Mouse (Mus musculus) CD8-positive naive resting alpha-beta T cell, adult 2 months (primary cell): ENCODE data around the gene Vti1a.

Experiments used
- DNase-seq, 2 experiments: peaks; one replicate each; pipeline ENCODE4 v3.0.0; 2022; ENCODE audit warnings: low read depth in 2 of 2, low spot score in 2 of 2

Gene Vti1a

DNA sequence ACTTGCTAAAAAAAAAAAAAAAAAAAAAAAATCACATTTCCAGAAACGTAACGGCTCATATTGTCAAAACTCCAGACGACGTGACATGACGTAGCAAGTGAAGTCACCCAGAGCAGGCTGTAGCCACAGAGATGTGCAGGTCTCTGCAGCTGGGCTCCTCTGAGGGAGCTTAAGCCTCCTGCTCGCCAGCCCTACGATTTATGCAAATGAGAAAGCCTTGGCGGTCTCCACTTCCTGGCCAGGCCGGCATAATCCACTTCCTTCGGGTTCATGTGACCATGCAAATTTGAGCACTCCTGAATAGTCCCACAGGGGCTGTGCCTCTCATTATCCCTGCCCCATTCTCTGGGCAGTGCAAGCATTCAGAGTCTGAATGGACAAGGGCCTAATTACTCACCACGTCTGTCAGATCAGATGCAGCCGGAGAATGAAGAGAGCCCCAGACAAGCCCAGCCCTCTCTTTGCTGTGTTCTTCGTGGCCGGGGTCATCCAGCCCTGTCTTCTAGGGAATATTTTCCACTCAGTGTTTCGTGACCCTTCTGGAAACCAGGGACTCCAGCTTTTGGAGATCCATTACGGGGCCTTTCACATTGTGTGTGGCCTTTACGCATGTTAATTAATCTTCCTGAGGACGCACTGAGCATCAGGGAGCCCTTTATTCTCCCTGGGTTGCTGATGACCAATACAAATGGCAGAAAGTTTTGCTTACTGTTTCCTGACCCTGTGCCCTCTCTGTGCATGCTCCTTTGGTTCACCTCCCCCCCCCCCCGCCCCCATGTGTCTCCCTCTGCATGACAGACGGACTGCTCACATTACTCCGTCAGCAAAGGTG, 240.3 kb downstream of the Vti1a start:
- no peak for DNase-seq

DNA sequence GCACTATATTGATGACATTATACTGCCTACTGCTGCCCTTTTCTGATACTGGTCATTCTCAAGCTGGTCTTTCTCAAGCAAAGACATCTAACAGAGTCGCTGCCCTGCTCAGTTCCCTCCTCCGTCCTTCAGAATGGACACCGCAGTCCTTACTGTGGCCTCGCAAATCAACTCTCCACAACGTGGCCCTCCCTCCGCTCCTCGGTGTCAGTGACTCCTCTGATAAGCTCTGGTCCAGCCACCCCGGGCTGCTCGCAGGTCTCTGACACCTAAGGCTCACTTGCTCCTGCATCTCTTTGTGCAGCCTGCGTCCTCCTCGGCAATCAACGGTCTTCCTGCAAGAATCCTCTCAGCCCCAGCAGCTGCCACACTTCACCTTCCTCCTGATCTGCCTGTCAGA, 243.2 kb downstream of the Vti1a start:
- no peak for DNase-seq

DNA sequence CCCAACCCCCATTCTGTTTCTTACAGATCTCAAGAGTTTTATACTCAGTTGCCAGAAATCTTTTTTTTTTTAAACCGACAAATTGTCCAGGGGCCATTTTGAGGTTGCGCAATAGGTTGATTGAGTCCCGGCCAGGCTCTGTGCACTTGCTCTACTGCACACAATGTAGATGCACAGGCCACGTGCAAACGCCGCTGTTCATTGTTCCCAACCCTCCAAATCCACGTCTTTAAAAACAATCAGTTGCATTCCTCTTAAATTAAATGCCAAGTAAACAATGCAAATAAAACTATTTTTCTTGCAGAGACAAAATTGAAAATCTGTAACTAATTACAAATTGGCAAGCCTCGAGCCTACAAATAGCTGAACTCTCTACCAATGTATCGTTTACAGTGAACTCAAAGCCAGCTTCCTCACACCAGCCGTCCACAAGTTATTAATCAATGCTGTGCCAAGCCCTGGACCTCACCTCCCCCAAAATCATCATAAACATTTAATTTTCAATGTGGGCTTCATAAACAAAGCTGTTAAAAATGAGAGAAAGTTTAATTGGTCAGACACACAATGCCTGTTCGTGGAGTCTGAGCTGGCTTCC, 244.1 kb downstream of the Vti1a start:
- no peak for DNase-seq

DNA sequence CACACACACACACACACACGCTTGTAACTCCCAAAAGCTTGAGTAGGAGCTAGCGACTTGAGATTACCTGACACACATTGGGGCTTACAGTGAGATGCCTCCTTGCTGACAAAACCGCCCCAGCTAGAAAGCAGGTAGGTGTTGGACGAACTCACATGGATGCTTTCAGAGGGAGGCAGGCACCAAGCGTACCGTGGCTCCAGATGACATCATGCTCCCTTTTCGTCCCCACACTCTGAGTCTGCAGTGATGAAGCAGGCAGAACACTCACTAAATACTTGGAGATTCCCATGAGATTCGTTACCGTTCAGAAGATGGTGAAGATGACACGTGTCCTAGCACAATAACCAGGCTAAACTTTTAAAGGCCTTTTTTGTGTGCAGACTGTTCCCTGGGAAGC, 245.4 kb downstream of the Vti1a start:
- no peak for DNase-seq

DNA sequence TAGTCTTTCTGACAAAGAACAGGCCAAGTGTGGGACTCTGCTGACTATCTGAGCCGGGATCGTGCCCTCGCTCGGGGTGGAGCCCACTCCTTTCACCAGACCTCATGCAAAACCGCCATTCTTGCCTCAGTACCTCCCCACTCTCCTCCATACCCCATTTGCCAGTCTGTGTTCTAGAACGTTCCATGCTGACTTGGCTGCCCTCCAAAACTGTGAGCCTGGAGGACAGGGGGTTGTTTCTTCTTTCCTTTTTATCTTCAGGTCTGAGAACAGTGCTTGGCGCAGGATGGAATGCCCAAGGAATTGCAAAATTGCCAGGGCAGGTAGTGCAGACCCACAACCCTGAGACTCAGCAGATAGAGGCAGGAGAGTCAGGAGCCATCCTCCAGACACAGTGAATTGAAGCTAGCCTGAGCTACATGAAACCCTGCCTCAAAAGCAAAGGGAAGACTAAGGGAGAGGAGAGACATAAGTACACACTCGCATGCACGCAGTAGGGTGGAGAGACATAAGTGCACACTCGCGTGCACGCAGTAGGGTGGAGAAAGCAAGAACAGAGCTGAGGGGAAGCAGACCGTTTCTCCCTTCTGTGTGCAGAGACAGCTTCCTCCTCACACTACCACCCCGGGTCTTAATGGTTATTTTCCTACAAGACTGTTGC, 246.5 kb downstream of the Vti1a start:
- no peak for DNase-seq

DNA sequence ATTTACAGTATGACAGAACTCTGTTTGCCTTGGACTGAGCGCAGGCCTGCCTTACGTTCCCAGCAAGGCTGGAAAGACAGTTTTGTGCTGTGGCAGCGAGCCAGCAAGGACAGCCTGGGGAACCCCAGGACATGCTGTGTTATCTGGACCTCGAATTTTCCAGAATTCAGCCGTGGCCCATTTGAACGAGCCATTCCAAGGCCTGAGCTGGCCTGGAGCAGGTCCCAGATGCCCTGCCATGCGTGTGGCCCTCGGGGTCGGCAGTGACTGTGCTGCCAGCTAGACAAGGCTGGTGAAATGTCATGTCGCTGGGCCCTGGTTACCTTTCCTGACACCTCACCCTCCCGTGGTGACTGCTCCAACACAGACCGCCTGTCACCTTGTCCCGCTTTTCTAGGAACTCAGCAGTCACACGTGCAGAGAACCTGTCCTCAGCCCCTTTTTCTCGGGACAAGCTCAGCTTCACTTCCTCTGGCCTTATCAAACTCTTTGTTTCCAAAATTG, 247.1 kb downstream of the Vti1a start:
- no peak for DNase-seq

DNA sequence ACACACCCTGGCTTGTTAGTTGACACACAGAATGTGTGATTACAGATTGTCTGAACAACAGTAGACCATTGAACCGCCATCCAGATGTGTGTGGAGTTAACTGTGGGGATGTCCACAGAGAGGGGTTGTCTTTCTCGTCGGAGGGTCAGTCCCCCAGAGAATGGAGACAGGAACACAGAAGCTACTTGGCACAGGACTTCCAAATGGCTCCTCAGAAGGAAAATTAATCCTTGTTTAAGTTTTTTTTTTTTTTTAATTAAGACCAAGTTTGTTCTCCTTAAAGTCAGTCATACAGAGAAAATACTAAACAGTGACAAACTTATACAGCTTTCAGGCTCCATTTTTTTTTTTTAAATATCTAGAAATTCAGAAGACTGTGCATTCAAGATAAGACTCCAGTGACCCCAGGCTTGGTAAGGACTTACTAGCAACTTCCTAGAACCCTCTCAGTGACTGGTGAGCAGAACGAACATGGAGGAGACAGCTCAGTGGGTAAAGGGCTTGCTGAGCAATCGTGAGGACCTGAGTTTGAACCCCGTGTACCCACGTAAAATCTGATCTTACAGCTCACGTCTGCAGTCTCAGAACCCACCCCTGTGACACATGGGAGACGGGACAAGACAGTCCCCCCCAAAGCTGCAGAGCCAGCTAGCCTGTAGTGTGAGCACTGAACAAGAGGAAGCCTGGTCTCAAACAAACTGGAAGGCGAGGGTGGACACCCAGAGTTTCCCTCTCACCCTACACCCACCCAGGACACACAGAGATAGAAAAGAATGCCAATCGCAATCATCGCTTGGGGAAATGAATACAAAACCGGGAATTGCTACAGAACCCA, 248.2 kb downstream of the Vti1a start:
- DNase-seq = no peak

DNA sequence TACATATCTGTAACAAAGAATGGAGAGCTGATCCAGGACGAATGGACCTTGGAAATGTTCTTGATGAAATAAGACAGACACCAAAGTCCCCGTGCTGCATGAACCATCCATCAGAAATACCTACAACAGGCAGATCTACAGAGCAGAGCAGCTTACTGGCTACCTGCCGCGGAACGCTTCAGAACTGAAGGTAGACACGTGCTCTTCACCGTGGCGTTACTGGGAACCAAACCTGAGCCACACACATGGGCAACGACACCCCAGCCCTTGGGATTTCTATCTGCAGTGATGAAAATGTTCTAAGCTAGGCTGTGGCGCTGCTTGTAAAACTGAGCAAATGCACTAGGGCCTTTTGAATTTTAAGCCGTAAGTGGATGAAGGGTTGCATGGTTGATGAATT, 249.0 kb downstream of the Vti1a start:
- DNase-seq = no peak

DNA sequence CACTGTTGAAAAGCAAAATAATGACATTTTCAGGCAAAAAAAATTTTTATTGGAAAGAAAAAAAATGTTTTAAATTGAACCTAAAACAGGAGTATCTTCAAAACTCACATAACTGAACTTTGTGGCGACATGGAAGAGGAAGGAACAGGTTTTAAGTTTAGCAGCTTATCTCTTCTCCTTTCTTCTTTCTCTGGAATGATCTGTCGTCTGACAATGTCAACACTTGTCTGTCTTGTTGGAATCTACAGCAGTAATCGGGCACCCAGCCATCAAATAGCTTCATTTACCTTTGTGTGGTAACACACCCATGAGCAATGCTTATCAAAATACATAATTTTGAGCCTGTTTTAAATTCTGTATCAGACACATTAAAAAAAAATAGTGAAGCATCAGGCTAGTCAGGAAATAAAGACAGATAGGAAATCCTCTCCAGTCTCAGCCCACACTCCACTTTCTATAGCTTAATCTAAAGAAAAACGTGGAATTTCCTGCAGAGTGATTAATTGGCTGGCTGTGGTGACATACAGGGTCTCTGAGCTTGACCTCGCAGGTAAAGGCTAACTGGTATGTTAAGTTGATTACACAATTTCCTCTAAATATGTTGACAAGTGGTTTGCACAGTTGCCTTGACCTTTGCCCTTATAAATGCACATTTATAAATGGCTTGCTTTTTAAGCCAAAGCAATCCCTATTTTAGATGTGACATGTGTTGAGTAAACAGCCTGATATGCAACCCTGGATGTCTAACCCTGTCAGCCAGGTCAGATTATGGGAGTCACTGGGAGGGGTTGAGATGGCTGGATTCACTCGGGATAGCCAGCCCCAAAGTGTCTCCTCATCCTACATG, 249.7 kb downstream of the Vti1a start:
- no peak for DNase-seq

DNA sequence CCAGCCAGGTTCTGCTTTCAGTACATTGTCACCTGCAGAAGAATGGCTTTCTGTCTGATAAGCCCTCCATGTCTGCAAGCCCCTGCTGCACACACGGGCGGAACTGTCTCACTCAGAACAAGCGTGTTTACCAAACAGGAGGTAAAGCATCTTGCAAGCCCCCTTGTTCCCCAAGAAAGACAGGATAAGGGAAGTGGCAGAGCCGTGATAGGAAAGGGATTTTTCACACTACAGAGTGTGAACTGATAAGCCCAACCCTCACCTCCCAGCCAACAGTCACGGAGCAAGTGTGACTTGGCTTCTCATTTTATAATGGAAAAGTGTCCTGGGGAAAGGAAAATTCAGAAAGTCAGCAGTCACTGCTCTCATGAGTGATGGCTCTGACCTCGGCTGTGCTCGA, 253.0 kb downstream of the Vti1a start:
- DNase-seq = no peak

DNA sequence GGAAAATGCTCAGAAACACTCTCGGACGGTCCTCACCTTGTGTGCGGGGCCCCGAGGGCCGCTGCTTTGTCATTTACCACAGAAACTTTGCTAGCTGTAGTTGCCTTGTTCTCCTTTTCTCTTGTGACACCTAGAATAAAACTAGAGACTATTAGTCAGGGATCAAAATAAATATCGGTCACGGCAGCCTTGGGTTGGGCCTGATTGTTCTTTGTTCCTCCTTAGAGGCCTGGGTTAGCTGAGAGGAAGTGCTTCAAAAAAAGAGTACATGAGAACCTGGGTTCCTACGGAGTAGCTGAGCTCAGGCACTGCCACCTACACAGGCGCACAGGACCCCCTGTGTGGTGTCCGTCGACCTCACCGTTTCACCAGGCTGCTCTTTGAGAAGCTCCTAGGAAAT, 253.8 kb downstream of the Vti1a start:
- DNase-seq = no peak

DNA sequence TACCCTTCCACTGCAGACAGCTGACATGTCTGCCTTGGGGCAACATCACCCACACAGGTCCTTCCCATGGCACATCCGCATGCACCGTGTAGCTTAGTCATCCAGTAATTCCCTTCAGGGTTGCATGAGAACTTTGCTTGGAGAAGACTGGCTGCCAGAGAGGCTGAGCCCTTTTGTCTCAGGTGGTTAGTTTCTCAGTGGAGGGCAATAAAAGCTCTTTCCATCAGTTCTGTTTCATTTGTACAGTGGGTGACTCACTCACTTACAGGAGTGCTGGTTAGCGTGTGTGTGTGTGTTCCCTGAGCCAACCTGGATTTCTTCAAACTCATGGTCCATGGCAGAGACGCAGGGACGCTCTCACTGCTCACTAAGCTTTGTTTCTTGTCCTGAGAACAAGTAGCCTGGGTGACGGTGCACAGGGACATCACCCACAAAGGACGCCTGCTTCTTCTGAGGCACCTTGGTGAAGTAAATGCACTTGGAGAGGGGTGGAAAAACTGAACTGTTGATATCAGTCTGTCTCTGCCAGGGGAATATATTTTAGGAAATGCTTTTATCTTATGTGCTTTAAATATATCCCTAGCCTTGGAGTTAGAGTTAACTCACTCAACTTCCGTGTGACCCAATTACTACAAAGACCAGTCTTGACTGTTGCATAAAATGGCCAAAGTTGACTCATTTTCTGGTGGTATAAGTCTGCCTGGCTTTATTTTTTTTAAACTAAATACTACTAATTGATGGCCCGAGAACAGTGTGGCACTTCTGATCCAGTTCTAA, 254.6 kb downstream of the Vti1a start:
- no peak for DNase-seq

DNA sequence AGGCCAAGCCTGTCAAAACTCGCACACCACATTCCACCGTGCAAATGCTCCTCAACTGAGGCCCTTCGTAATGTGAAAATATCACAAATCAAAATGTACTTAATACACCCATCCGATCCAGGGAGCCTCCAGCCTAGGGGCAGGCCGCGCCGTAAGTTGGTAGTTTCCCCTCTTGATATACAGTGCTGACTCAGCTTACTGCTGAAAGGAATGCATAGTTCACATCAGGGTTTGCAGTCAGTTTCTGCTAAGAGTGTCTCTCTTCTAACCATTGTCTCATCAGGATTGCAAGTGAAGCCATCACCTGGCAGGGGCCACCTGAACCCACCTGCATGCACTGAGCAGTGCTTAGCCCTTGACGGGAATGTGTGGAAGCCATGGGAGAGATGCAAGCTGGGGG, 255.4 kb downstream of the Vti1a start:
- DNase-seq = no peak

DNA sequence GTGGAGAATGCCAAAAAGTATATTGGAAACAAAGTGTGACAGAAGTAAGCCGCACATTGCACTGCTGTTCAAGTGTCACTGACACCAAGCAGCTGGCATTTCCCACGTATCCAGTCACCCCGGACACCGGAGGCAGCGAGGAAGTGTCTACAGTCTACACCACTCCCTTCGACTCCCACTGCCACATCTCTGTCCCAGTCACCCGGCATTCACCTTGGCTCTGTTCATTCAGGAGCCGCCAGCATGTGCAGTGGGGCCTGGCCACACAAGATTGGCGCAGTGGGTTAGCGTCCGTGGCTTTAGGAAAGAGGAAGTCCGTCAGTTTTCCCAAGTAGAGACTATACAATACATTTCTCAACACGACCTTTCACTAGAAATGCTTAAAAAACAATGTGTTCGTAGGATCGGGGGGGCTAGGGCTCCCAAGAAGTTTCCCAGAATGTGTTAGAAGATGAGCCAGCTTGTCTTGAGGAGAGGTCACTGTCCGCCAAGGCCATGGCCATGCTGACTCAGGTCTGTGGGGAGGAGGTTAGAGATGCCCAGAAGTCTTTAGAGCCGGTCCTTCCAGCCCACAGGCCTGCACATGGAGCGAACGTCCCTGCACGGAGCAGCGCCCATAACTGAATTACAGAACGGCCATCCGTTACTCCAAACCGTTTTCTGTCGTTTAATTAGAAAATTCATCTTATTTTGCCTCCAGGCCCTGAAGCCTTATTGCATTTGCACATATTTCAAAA, 261.4 kb downstream of the Vti1a start:
- no peak for DNase-seq

DNA sequence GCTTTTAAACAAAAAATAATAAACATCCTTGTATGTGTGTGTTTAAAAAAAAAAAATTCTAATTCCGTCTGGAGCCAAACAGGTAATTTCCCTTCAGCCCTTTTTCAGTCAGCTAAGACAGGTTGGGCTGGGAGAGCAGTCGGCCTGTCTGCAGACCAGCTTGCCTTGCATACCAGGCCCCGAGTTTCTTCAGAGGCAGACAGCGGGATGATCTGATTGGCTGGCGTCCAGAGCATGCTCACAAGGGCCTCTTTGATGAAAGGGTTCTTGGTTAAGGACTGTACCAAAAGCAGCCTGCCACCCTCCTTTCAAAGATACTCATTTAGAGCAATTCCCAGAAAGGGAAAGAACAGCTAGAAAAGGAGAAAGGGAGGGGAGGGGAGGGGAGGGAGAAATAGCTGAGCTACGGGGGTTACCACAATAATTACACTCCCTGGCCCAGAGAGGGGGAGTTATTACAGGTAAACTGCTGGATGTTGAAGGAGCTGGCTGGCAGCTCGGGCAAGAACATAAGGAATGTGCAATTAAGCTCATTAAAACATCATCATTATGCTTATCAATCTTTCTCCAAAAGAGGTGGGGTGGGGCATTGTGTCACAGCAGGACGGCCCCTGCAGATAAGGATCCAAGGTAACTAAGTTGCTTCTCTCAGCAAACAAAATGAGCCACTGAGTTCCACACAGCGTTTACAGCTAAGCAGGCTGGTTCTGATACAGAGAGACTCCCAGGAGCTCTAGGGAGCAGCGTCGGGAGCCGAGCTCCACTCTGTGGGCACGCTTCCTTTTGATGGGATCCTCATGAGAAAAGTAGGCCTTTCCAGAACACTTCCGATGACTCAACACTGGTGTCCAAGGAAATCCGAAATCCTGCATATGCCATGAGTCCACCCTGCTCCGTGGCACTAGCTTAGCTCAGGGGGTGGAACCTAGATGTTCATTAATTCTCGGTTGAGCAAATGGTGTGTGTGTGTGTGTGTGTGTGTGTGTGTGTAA, 262.3 kb downstream of the Vti1a start:
- DNase-seq = no peak

DNA sequence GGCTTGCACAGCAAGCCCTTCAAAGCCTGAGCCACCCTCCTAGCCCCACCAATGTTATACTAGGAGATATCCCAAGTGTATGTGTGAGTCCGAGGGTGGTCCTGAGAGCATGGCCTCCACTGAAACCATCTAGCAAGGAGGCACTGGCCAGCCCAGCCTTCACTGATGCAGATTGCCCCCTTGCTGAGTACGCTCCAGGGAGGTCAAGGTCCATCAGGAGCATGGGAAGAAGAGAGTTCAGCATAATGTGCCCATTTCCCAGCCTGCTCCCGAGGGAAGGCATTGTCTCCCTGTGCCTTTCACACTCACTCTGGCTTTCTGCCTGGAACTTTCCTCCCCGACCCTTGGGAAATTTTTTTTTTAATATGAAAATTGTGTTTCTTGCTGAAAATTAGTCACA, 263.2 kb downstream of the Vti1a start:
- DNase-seq = no peak

DNA sequence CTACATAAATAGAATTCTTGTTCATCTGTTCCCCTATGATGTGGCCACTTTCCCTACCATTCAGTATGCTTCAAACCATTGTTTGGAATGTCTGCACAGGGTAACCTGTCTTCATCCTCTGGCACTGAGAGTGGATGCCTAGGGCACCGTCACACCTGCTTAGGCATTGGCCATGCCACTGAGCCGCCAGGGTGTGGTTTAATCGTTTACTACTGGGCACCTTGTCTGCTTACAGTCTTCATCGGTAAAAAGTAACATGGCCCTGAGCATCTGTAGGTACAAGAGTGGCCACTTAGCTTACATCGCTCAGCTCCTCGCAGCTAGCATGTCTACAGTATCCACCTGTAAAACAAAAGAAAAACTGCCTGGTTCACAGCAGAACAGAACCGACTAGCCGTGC, 264.1 kb downstream of the Vti1a start:
- DNase-seq = no peak

DNA sequence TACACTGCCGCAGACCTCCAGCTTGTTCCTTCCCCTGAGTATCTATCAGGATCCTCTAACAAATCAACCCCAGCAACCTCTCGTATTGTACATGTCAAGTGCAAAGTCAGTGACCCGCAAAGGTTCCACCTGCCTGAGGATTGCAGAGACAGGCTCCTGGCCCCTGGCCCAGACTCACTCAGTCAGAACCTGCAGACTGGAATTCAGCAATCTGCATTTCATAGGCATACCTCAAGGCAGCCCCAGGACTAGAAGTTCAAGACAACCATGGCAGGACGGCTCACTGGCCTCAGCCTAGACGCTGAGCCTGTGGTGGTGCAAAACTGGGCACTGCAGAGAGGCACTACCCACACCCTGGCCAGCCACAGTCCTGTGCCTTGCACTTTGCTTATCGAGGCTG, 264.6 kb downstream of the Vti1a start:
- DNase-seq = no peak
